Mouse (Mus musculus) layer of hippocampus, postnatal 14 days (tissue): ENCODE measurements at regions not wholly inside any gene's neighbourhood (a gene's known extent, or its start where the extent isn't known, plus 50 kb on each side); places are given as distances from the start of the nearest gene placed in this dataset.
"Not testable (repeated sequence)": the region's sequence is repeated elsewhere in the genome, so short reads cannot be mapped to it uniquely, and the experiment has no call there.

Source experiments
- DNase-seq, 2 experiments: peaks; one replicate each; pipeline ENCODE4 v3.0.0; 2021 to 2022; ENCODE audit warnings: low spot score in 2 of 2, mixed read lengths in 1 of 2

DNA sequence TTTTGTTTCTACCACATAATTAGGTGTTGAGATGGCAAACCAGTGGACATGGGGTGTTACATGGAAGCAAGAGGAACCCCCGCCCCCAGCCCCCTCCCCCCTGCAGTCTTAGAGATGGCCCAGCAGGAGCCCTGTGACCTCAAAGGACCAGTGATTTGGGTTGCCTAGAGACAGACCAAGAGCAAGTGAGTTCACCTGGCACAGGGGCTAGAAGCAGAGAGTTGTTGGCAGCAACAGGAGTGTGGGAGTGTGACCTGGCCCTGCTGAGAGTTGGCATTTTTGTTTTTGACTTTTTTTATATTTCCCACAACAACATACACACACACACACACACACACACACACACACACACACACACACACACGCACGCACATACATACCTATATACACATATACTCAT, 987.9 kb downstream of the Cdh18 start:
- DNase-seq, result no peak

DNA sequence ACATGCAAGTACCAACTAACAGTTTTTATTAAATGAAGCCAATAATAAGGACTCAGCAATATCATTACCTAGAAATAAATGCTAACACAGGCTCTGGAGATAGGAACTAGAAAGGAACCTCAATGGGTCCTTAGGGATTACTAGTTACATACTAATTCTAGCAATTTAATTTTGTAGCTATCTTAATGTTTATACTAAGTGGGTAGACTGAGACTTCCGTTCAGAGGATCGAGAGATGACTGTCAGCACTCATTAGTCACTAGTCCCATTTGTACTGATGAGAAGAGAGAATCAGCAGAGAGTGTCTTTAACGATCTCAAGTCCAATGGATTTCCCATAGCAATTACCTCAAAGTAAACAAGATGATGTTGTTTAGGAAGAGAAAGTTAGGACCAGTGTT, 988.6 kb downstream of the Cdh18 start:
- no peak for DNase-seq

DNA sequence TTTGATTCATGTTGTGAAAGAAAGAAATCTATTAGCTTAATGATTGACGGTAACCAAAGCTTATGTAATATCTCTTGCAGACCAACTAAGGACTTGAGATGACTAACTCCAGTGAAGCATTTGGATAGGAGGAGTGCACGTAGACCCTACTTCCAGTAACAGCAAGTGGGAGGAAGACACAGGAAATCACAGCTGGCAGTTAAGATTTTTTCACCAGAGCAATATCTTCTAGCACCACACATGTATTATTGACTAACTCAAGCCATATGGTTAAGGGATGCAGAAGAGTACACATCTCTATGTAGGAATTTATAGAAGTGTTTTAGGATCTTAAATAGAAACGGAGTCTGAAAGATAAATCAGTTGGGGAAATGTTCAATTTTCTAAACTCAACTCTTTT, 1011.3 kb downstream of the Cdh18 start:
- DNase-seq, result peak in 1 of 2 experiments; percentile 1

DNA sequence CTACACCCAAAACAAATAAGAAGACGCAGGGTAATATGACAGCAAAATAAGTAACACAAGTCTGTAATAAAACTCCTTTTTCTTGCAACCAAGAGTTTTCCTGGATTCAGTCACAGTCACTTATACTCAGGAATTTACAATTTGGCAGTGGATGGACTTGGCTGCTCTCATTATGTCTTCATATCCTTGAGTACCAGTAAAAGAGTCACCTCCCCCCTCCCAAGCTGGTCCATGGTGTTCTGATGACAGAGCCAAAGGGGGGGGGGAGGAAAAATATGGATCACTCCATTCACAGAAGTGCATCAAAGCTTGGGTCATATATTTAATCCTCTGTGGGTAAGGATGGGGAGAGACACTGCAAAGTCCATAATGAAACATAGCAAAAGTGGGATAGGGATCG, 1013.4 kb downstream of the Cdh18 start:
- no peak for DNase-seq

DNA sequence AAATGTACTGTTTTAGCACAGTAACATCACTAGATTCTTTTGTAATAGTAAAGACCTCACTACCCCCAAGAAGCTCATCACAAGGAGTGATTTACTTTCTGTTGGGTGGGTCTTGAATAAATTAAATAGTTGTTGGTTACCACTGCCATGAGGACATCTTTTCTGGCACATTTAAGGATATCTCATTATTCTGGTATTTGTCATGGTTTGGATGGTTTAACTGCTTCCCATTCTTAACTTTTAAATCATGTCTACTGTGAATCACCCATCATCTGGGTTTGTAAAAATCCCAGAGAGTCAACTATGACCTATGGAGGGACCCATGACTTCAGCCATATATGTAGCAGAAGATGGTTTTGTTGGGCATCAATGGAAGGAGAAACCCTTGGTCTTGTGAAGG, 1016.2 kb downstream of the Cdh18 start:
- DNase-seq, result no peak

DNA sequence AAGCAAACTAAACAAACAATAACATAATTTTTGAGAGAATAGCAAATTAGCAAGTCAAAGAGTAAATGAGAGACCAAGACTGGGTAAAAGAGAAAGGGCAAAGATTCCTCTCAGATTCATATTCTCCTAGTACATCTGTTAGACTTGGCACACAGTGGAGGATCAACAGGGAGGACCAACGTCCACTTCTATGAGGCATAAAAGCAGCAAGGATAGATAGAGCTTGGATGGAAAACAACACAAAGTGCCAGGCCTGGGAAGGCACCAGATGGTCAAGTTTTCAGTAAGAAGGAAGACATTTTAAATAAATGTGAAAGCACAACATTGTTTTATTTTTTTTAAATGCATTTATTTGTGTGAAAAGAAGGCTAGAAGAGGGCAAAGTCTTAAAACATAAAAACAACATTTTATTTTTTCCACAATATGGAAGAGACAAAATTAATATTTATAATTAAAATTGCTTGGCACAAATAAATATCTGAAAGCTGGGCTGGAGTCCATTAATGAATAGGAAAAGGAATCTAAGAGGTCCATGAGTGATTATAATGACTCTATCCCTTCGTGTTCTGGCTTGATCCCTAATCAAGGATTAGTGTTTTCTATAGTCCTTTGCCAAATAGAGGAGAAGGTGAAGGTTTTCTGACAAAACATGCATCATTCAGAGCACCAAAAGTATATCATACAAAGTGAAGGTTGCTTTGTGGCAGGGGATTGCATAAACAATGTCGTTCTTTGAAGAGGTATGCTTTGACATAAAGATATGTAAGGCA, 1018.2 kb downstream of the Cdh18 start:
- DNase-seq, result no peak

DNA sequence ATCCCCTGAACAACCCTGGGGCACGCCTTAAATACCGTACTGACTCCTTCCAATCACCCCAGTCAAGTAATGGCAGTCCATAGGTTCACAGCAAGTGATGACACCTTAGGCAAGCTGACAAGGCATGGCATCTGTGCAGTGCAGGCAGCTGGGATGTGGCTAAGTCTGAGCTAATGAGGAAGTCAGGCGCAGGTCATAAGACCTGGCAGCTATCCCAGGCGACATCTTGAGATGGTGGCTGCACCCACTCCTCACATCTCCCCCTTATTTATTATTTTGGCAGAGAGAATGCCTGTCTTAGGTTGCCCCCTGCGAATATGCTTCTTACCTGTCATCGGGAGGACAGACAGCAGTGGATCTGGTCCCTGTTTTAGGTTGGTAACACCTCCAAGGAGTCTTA, 1019.8 kb downstream of the Cdh18 start:
- DNase-seq, result not testable (repeated sequence)

DNA sequence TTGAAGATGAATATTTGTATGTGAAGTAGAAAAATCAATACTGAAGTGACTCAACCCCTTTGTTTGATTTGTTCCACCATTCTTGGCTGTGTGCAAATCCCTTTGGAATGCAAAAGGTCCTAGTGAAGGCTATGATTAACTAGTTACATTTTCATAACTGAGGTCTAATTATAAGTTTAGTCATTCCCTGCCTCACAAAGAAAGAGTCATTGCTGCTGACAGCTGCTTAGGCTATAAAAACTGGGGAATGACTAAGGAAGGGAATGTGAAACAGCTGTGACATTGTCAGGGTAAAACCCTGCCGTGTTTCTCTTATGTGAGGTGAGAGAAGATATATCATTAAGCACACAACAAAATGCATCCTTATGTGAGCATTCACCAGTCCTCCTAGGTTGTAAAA, 1033.1 kb downstream of the Cdh18 start:
- DNase-seq, result no peak

DNA sequence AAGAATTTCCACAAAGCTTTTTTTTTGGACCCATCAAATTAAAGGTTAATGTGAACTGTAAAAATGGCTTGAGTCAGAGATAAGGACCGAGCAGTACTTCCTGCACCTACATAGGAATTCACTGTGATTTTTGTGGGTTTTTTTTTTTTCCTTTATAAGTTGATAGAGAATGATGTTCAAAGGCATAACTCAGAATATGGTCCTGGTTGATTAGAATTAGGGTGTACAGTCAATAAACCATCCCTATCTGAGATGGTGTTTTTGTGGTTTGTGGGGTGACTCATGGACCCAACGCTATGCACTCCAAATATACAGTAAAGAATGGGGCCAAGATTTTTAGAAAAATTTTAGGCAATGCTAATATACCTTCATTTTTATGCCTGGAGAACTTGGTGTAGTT, 1041.6 kb downstream of the Cdh18 start:
- DNase-seq, result no peak

DNA sequence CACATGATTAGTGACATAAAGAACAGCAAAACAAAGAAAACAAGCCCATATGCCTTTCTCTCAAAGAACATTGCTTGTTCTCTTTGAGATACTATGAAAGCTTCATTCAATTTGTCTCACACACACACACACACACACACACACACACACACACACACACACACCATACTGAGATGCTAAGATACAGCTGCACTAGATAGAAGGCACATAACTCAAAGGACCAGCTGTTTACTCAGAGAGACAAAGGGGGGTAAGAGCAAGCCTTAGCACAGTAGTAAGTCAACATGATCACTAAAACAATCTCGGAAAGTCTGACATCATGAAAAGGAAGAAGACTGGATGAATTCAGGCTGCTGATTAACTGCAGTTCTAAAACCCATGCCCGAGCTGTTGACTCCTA, 1051.6 kb downstream of the Cdh18 start:
- DNase-seq, result no peak
